ENCODE assay signal across 9 mouse cellular contexts in the genomic region with DNA sequence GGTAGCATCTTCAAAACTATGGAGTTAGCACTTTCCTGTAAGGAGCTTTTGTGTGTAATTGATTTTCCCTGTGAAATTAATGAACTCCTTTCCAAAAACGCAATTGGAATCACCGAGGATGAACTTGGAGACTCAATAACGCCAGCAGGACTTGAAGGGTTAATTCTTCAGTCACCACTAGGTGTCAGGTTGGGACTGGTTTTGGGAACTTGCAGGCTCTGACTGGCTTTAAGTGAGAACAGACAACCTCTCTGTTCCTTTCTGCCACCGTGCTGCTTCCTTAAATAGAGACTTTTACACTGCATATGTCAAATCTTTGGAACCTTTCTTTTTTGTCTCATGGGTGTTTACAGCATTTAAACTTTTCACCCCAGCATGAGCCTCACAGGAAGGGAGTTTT.
DNase-seq lines count a peak whose midpoint lies in the region; ATAC-seq and TF ChIP-seq lines count a peak whose summit lies in the region.
"Had no signal": no experiment of that assay in that cellular context is flagged by ENCODE, and none has a peak within 500 bp of the region (broad histone marks: within the 10 kb centered on the region; RNA-seq: fewer than 3 reads in every experiment).

No protein-coding gene starts in this region.

- H3K4me3 ChIP-seq in cortical plate, adult 2 months (ENCODE audit: insufficient read depth, low read length), result no peak overlapping the region
- no peak overlapping the region for H3K4me3 ChIP-seq in hindbrain, embryonic 15.5 days
- no peak overlapping the region for H3K4me3 ChIP-seq in neural tube, embryonic 13.5 days
- H3K4me3 ChIP-seq: limb, embryonic 12.5 days had no signal

- peak; percentile 79; the same call in 1 of the 2 replicates for ATAC-seq in hindbrain, embryonic 15.5 days (ENCODE audit: low FRiP score, low read depth)
- no peak; the same call in 1 of the 2 replicates for ATAC-seq in neural tube, embryonic 13.5 days (ENCODE audit: low read depth)

- H3K9ac ChIP-seq in hindbrain, embryonic 15.5 days, result no peak overlapping the region
- no peak overlapping the region for H3K9ac ChIP-seq in neural tube, embryonic 13.5 days
- H3K9ac ChIP-seq: limb, embryonic 12.5 days had no signal

- no peaks in the 10 kb centered on the region for H3K36me3 ChIP-seq in hindbrain, embryonic 15.5 days
- H3K36me3 ChIP-seq in neural tube, embryonic 13.5 days, result no peaks in the 10 kb centered on the region
- H3K36me3 ChIP-seq: limb, embryonic 12.5 days had no signal

- TF ChIP-seq POLR2A in cortical plate, adult 2 months (IDR thresholded peaks at IDR 0.05; ENCODE audit: extremely low read depth, insufficient read depth, low read length), result no peak

- DNase-seq in adrenal gland, adult 2 months, result peak; percentile 7
- DNase-seq in adrenal gland, adult 18-20 months (ENCODE audit: low spot score in 2 of 2), result no peak
- peak; percentile 46 for DNase-seq in MEL-GATA-1-ER (ENCODE audit: extremely low read depth, low read depth)
- peak; percentile 75 for DNase-seq in left cerebral cortex, adult 11 months (ENCODE audit: low spot score)
- no peak for DNase-seq in thymus, postnatal 14 days

- WGBS in hindbrain, embryonic 15.5 days, result 4% methylated on average over 4 of the region's 4 CpGs
- 5% methylated on average over 4 of the region's 4 CpGs for WGBS in neural tube, embryonic 13.5 days

- TF ChIP-seq CTCF in cortical plate, adult 2 months (IDR thresholded peaks at IDR 0.05; ENCODE audit: extremely low read depth, insufficient read depth, low read length), result peak; percentile 80

- H3K27ac ChIP-seq in cortical plate, adult 2 months (ENCODE audit: insufficient read depth, low read length), result no peak overlapping the region
- H3K27ac ChIP-seq in hindbrain, embryonic 15.5 days (replicated peaks), result no peak overlapping the region
- no peak overlapping the region for H3K27ac ChIP-seq in neural tube, embryonic 13.5 days (replicated peaks)
- H3K27ac ChIP-seq: limb, embryonic 12.5 days had no signal

- H3K9me3 ChIP-seq in hindbrain, embryonic 15.5 days, result no peaks in the 10 kb centered on the region
- H3K9me3 ChIP-seq in neural tube, embryonic 13.5 days, result no peaks in the 10 kb centered on the region
- H3K9me3 ChIP-seq: limb, embryonic 12.5 days had no signal

- H3K4me1 ChIP-seq in cortical plate, adult 2 months (ENCODE audit: control insufficient read depth, insufficient read depth, low read length), result no peaks in the 10 kb centered on the region; the same call in 1 of the 2 replicates
- no peaks in the 10 kb centered on the region for H3K4me1 ChIP-seq in hindbrain, embryonic 15.5 days (replicated peaks)
- 0 out of 2 replicates have a peak, but pooled peaks cover 3% of the 10 kb centered on the region for H3K4me1 ChIP-seq in neural tube, embryonic 13.5 days (replicated peaks)
- H3K4me1 ChIP-seq: limb, embryonic 12.5 days had no signal

- no peaks in the 10 kb centered on the region for H3K27me3 ChIP-seq in hindbrain, embryonic 15.5 days
- H3K27me3 ChIP-seq in neural tube, embryonic 13.5 days, result no peaks in the 10 kb centered on the region
- H3K27me3 ChIP-seq: limb, embryonic 12.5 days had no signal

- peak overlapping the region; percentile 37; the same call in 1 of the 2 replicates for H3K4me2 ChIP-seq in hindbrain, embryonic 15.5 days
- peak overlapping the region; percentile 14; the same call in 1 of the 2 replicates for H3K4me2 ChIP-seq in neural tube, embryonic 13.5 days
- H3K4me2 ChIP-seq: limb, embryonic 12.5 days had no signal

Comparison
In these comparisons a context has a peak if more than half of its experiments do, and no peak if none do; other contexts are left out.
1. DNase-seq: peak in adrenal gland, adult 2 months (single experiment), MEL-GATA-1-ER (single experiment) and left cerebral cortex, adult 11 months (single experiment); none in adrenal gland, adult 18-20 months (0 of 2) and thymus, postnatal 14 days (single experiment).